Mouse (Mus musculus) left cerebral cortex, postnatal 14 days (tissue): ENCODE measurements around the gene Eif2ak4. TPM values are rescaled to one million over a fixed set of nuclear protein-coding genes. Genes with fewer than 3 reads are reported as not detected.

Experiments used
- total RNA-seq, 2 experiments: library from RNA; stranded (reverse); gene quantifications; 2 replicates each; pipeline ENCODE4 v1.2.3; 2021

Eif2ak4 gene
- total RNA-seq, 2 experiments from 2014 or later: 18.3 to 21.0 TPM

Other genes with a start within 250 kb of the Eif2ak4 start
- under 1 TPM; 0.66 to 0.77 TPM for gene Fsip1, start 131.7 kb upstream of the Eif2ak4 start, total RNA-seq
- 10 to 100 TPM; 11.4 to 12.5 TPM for gene Gpr176, start 15.2 kb upstream of the Eif2ak4 start, total RNA-seq
- 100 to 1,000 TPM; 157 to 167 TPM for gene Srp14, start 91.1 kb downstream of the Eif2ak4 start, total RNA-seq
- gene Bmf, start 161.1 kb downstream of the Eif2ak4 start, total RNA-seq: 1 to 10 TPM; 3.8 to 4.4 TPM
- gene Bub1b, start 209.6 kb downstream of the Eif2ak4 start, total RNA-seq: 1 to 10 TPM; 1.5 to 1.9 TPM